Mouse (Mus musculus) urinary bladder, adult 18-20 months (tissue): ENCODE results near the gene Wbp1.

Experiments
- DNase-seq, 2 experiments: peaks; one replicate each; pipeline ENCODE4 v3.0.0; 2022; ENCODE audit warnings: low spot score in 2 of 2, mixed read lengths in 2 of 2

The Wbp1 gene

DNA sequence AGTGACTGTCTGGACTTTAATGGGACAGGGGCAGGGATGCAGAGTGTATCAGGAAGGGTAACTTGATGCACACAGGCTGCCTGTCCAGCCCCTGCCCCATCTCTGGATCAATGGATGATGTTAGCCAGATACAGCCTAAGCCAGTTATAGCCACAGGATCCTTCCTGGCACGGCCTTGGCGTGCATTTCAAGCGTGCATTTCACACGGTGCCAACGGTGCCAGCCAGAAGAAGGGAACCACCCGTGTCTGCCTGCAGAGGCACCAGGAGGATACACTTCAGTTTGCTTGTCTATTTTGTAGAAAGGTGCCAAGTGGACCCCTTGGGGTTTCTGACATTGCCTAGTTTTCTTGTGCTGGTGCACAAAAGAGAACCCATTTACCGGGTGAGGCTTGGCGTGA lies 18.7 kb upstream of the Wbp1 start:
- no peak for DNase-seq

DNA sequence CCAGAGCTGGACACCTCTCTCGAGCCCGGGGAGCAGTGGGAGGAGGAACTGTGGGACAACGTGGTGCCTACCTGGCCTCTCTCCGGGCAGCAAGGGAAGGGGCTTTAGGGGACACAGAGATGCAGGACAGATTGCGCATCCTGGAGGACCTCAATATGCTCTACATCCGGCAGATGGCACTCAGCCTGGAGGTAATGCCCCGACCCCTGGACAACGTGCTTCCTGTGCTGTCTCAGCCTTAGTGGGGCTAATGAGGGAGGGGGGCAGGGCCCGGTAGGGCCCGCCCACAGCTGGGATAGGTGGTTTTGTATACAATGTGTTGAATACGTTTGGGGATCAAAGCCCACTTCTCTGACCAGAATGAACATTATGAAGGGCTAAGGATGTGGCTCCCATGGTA lies 16.7 kb upstream of the Wbp1 start:
- no peak for DNase-seq

DNA sequence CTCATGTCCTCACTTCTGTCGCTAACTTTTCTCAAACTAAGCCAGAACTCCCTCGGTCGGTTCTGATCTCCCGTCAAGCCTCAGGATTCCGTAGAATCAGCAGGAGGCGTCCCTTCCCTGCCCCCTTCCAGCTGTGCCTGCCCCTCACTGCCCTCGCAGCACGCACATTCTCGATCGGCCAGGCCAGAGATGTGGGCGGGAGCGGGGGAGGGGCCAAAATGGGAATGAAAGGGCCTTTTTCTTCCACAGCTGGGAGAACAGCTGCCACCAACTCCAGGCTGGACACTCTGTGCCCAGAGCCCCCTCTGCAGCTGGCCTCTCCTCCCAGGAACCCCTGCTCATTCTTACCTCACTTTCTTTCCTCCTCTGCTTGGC lies 16.2 kb upstream of the Wbp1 start:
- DNase-seq: peak in 1 of 2 experiments; percentile 77

DNA sequence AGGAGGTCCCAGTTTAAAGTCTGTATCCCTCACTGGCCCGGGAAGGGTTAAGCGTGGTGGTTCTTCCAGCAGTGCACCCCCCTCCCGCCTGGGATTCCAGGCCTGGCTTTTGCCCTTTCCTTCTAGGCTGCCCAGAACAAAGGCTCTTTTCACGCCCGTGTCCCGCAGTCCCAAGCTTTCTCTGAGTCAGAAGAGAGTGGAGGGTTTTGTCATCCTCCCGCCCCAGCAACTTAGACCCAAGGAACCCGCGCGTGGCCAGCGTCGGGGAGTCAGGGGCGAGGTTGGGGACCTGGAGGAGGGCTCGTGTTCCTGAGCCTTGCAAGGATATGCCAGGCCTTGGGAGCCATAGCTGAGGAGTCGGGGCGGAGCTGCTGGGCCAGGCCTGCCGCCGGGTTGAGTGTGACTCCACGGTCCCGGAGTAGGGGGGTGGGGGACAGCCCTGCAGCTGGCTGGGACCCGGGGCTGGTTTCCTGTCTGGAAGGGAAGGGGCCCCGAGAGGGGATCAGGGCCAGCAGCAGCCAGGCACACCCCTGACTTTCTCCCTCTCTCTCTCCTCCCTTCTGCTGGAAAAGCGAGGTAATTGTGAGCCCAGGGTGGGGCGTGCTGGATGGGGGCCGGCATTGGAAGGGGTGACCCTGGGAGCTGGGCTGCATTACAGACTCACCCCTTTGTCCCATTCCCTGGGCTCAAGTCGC lies 15.7 kb upstream of the Wbp1 start:
- DNase-seq: peak in 1 of 2 experiments; percentile 49

DNA sequence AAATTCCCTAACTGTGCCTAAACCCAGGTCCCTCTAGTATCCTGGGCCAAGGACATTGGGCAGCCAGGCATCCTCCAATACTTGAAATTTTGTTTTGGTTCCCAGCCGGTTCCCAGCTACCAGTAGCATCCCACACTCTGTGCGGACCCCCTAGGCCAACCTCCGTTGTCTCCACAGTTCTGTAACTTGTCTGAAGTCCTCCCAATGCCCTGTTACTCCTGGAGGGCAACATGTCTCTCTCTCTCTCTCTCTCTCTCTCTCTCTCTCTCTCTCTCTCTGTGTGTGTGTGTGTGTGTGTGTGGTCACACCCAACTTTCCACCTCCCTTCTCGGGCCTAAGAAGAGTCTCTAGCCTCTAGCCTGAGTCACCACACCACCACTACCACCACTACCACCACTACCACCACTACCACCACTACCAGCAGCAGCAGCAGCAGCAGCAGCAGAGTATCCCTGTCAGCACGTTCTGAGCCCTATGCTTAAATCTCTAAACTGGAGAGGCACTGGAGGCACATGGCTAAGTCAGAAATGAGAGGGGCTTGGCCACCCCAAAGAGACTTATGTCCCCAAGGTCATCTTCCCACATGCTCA lies 15.0 kb upstream of the Wbp1 start:
- DNase-seq: no peak

DNA sequence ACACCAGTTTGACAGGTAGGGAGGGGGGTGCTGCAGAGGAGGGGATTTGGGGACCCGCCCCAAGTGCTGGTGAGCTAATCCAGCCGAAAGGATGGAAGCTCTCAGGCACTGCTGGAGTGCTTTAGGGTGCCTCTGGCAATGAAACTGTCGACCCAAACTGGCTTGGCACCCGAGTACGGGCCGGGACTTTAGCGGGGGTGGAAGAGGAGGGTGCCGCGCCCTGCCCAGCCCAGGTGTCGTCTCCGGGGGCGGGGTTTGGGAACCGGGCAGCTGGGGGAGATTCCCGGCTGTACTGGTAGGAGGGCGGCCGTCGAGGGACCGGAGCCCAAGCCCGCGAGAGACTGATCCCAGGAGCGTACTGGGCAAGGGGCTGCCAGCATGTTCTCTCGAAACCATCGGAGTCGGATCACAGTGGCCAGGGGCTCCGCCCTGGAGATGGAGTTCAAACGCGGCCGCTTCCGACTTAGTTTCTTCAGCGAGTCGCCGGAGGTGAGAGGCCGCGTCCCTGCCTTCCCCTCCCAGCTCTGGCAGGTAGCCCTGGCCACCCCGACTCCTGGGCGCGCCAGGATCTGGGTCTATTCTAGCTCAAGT lies 14.3 kb upstream of the Wbp1 start:
- DNase-seq: peak in 1 of 2 experiments; percentile 36

DNA sequence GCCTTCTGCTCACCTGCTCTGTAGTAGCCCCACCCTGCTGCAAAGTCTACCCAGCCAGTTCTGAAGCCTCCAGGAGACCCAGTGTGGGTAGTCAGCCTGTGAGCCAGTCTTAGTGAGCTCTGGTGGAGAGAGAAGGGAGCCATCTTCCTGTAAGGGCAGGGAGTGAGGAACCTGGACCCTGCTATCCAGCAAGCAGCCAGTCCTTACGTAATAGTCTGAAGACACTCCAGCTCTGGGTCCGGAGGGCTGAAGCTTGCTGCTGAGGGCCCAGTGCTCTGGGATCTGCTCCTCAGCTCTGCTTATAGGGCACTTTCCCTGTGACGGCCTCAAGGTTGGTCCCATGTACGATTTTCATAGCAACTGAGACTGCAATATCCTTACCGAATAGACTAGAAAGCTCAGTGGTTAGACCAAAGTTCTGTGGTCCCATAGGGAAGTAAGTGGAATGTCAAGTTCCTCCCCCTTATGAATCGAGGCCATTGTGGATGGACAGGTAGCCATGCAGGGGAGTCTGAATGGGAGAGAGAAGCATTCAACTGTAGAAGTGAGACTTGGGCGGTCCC lies 13.7 kb upstream of the Wbp1 start, which contains the start of gene Rtkn:
Gene Rtkn, plus strand, starts transcription at position 513 of the 563 bp plus-strand sequence.
- no peak for DNase-seq

DNA sequence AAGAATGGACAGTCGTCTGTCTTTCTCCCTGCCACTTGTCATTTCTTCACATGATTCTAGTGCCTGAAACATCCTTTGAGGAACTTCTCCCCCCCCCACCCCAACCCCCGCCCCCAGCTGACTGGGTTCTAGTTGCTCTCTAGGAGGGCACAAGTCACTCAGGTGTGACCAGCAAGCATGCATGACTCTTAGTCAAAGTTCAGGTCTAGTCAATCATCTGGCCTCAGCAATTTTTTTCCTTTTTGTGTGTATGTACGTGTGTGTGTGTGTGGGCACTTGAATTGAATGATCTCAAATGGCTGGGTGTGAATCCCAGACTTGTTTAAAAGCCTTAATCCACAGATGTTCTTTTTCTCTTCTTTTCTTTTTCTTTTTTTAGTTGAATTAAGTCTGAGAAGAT lies 12.9 kb upstream of the Wbp1 start:
- DNase-seq: no peak

DNA sequence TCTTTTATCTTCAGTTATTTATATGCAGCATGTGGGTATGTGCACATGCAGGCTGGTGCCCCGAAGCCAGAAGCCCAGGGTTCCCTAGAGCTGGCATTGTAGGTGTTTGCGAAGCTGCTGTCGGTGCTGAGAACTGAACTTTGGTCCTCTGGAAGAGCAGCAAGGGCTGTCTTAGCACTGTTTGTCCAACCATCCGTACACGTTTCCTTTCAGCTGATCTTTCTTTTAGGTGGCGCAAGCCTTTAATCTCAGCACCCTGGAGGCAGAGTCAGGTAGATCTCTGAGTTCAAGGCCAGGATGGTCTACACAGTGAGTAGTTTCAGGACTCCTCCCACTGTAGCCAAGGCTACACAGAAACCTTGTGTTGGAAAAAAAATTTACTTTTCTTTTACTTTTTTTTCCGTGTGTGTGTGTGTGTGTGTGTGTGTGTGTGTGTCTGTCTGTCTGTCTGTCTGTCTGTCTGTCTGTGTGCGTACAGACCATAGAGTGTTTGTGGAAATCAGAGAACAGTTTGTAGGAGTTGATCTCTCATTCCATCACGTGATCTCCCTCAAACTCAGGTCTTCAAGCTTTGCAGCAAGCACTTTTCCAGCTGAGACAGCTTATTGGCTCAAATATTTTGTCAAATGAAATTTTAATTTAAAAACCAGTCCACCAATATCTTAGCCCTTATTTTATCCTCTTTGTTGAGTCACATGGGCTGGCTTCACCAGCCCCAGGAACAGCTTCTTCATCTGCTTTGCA lies 11.0 kb upstream of the Wbp1 start:
- DNase-seq: no peak

DNA sequence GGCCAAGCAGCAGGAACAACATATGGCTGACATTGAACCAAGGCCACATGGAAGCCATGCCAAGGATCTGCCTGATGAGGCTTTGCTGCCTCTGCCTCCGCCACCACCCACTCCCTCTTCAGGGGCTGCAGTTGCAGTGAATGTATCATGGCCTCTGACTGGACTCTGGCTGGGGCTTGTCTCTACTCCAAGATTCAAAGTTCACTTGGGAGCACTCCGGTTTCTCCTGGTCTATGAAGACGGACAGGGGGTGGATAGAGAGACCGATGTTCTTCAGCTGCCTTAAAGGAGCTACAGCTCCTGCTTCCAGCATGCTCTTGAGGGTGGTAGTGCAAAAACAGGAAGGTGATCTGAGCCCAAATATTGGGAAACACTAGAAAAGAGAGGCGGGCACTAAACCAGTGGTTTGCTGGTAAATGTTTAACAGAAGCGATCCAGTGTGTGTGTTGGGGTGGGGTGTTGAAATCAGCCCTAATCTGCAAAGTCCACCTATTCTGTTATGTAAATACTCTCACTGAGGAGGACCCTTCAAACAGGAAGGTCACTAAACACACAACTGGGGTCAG lies 10.2 kb upstream of the Wbp1 start:
- no peak for DNase-seq

DNA sequence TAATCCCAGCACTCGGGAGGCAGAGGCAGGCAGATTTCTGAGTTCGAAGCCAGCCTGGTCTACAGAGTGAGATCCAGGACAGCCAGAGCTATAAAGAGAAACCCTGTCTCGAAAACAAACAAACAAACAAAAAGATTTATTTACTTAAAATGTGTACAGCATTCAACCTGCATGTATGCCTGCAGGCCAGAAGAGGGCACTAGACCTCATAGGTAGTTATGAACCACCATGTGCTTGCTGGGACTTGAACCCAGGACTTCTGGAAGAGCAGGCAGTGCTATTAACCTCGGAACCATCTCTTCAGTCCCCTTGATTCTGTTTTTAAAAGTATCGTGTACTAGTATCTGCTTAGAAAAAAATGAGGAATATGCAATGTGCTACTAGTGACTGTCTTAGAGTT lies 6.1 kb upstream of the Wbp1 start:
- no peak for DNase-seq

DNA sequence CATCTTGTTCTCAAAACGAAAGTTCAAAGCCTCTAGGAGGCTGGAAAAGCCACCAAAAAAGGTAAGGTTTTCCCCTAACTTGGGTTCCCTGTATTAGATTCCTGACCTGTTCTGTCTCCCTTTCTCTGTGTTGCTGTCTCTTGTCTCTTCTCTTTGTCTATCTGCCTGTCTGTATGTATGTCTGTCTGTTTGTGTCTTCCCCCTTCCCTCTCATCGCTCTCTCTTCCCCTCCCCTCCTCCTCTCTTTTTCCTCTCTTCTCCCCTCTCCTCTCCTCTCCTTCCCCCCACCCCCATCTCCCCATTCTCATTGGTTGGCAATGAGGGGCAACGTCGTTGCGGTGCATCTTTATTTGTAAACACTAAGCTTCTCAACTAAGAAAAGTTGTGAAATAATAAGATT lies 4.0 kb upstream of the Wbp1 start, which contains the start of gene Ino80b:
Gene Ino80b, minus strand, starts transcription at position 101 of the 400 bp plus-strand sequence.
- no peak for DNase-seq

DNA sequence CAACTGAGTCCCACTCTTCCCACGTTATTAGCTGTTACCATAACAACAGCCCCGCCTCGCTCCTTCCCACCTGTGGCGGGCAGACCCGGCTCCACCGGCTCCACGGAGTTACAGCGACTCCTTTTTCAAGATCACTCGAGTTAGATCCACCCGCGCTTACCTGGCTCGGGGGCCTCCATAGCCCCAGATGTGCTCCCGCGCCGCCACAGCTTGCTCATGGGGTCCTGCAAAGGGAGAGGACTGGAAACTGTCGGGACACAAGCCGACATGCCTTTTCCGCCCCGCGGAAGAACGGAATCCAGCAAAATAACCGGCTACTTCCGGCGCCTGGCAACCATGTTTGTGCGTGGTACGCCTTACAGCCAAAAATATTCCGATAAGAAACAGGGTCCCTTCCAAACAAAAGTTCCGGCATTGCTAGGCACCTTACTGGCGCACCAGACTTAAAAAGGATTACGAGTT lies 3.5 kb upstream of the Wbp1 start:
- peak; percentile 88 to 89 for DNase-seq

DNA sequence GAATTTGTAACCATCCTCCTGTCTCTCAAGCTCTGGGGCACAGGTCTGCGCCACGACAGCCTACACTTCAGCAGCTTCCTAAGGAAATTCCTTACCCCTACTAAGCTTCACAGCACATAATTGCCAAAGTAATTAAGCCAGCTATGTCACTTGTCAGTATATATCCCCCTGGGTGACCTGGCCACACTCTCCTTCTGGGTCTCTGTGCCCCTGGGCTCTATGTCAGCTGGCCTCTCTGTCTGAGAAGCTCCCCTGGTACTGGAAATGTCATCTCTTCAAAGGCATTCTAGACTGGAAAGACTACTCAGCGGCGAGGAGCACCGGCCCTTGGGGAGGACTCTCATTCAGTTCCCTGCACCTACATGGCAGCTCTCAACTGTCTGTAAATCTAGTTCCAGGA lies 1.6 kb upstream of the Wbp1 start:
- no peak for DNase-seq

DNA sequence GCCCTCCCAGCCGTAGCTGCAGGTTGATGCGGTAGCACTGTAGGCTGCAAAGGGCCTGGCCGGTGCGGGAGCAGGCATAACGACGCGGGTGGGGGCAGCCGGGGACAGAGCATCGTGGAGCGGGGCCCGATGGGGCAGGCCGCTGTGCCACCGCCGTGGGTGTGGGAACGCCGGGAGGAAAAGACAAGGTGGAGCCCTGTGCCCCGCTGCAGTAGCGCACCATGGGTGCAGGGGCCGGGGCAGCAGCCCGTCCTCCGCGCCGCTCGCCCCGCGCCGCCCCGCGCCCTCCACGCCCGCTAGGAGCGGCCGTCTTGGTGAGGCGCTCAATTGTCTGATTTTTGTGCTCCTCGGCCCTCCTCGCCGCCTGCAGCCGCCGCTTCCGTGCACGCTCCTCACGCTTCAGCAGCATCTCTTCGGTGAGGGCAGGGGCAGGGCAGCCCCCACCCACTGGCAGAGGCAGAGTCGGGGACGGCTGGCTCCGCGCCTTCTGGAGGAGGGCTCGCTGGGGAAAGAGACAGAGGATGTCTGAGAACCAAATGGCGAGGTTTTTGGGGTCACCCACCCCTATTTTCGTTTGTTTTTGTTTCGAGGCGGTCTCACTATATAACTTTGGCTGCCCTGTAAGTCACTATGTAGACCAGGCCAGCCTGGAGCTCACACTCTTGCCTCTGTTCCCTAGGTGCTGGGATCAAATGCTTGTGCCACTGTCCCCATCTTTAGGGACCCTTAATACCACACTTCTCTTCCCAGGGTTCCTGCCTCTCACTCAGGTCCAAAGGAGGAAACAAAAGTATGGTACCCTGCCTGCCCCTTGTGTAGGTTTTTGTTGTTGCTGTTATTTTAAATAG lies 728 bp upstream of the Wbp1 start:
- no peak for DNase-seq

DNA sequence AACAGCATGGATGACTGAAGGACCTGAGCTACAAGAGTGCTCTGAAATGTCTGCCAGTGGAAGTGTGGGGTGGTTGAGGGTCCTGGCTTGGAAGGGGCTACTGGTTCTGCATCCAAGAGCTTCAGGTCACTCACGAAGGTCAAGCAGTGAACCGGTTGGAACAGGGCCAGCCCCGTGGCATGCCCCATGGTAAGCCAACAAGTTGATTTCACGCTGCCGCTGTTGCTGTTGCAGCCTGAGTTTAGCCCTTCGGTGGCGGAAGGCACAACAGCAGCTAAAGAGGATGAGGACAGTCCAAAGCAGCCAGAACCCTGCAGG lies 1.7 kb downstream of the Wbp1 start:
- no peak for DNase-seq

DNA sequence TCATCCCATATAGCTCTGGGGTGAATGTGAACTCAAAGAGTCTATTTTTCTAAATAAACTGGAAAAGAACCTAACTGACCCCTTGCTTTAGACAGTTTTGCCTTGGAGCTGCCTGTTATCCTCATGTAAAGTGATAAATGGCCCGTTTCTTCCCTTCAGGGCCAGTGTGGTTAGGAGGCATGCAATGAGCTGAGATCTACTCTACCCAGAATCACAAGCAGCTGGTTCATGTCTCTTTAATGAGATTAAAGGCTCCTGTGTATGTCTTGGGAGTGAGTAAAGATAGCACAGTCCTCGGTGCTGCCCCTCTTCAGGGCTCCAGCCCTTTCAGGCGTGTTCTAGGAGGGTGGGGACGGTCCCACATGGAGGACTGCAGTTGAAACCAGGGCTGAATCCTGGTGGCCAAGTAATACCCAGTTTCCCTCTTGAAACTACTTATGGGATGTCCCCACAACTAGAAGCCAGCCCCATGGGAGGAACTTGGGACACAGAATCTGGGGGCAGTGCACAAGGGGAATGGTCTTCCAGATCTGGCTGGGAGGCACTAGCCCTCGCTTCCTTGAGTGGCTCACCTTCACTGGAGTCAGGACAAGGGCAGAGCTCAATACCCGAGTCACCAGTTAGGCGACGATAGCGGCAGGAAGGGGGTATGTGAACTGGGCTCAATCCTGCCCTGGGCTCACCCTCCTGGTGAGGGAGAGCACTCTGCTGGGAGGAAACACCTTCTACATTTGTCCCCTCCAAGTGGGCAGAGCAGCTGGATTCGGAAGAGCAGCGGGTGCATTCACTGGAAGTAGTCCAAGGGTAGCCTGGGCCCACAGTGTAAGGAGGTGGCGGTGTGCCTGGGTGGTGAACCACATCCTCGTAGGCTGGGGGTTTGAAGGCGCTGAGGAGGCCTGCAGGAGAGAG lies 2.3 kb downstream of the Wbp1 start:
- DNase-seq: no peak

DNA sequence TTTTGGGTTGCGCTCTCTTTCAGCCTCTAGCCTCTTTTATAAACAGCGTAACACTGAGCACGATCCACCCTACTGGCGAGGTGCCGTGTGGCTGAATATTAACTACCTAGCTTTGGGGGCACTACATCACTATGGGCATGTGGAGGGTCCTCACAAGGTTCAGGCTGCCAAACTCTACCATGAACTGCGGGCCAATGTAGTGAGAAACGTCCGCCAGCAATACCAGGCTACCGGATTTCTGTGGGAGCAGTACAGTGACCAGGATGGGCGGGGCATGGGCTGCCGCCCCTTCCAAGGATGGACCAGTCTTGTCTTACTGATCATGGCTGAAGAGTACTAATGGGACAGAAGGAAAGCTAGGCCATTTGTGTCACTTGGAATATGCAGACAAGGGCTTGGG lies 3.0 kb downstream of the Wbp1 start:
- DNase-seq: no peak

DNA sequence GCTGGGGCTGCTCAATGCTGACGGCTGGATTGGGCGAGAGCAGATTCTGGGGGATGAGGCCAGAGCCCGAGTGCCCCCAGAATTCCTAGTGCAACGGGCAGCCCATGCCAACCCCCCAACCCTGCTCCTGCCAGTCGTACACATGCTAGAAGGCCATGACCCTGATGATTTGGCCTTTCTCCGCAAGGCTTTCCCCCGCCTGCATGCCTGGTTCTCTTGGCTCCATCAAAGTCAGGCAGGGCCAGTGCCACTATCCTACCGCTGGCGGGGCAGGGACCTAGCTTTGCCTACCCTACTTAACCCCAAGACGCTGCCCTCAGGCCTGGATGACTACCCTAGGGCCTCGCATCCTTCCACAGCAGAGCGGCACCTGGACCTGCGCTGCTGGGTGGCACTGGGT lies 3.7 kb downstream of the Wbp1 start:
- no peak for DNase-seq

DNA sequence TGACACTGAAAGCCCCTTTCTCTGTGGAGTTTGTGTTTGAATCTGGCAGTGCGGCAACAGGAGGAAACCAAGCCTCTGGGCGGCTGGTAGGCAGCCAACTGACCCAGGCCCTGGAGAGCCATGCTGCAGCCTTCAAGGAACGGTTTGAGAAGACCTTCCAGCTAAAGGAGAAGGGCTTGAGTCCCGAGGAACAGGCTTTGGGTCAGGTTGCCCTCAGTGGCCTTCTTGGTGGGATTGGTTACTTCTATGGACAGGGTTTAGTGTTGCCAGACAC lies 4.3 kb downstream of the Wbp1 start:
- no peak for DNase-seq
